8 mouse cellular contexts compared by ENCODE assay signal in the genomic region with DNA sequence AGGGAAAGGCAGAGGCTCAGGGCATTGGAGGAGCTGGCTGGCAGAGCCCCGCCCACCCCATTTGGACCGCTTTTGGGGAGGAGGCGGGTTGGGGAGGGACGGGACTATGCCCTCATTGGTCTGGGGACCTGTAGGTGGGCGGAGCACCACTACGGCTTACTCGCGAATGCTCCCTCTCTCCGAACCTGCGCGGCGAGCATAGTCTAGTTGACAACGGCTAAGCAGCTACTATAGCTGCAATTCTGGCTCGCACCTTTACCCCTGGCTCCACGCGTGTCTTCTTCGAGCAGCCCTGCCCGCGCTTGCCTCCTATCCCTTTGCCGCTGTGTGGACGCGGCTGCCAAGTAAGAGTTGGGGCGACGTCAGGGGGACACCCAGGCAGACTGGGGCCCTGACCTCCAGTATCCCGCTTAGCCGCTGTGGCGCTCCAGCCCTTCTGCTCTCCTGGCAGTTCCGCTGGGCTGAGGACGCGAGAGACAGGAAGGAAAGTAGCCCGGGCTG. TPM values are rescaled to one million over a fixed set of nuclear protein-coding genes. Genes with fewer than 3 reads are reported as not detected.
DNase-seq lines count a peak whose midpoint lies in the region; ATAC-seq and TF ChIP-seq lines count a peak whose summit lies in the region.

No protein-coding gene starts in this region.

- H3K4me3 ChIP-seq in cortical plate, adult 2 months (ENCODE audit: insufficient read depth, low read length): peak overlapping the region; percentile 36
- peak overlapping the region; percentile 93 for H3K4me3 ChIP-seq in megakaryocyte, embryonic 14.5 days (replicated peaks)

- peak; percentile 86 for DNase-seq in gastrocnemius, postnatal 25 days
- peak; percentile 44 to 62 for DNase-seq in left cerebral cortex, adult 9 months (ENCODE audit: low spot score in 2 of 2)
- peak; percentile 56 for DNase-seq in right cerebral cortex, postnatal 14 days
- DNase-seq in urinary bladder, postnatal 25 days (ENCODE audit: low spot score): peak; percentile 46

- H3K27ac ChIP-seq in cortical plate, adult 2 months (ENCODE audit: insufficient read depth, low read length): peak overlapping the region; percentile 13

- peaks cover 40% of the 10 kb centered on the region for H3K27me3 ChIP-seq in megakaryocyte, embryonic 14.5 days (replicated peaks)

- H3K36me3 ChIP-seq in megakaryocyte, embryonic 14.5 days (replicated peaks; ENCODE audit: low read length): no peaks in the 10 kb centered on the region

- peak; percentile 88 for ATAC-seq in activated CD4-positive, CD25-positive, alpha-beta regulatory T cell, adult 4 months
- peak; percentile 90 for ATAC-seq in inflammation-experienced regulatory T-cells, adult 6 months

- no peak for TF ChIP-seq CTCF in cortical plate, adult 2 months (IDR thresholded peaks at IDR 0.05; ENCODE audit: extremely low read depth, insufficient read depth, low read length)

- TF ChIP-seq POLR2A in cortical plate, adult 2 months (IDR thresholded peaks at IDR 0.05; ENCODE audit: extremely low read depth, insufficient read depth, low read length): peak; percentile 71

- H3K9me3 ChIP-seq in megakaryocyte, embryonic 14.5 days: no peaks in the 10 kb centered on the region

- H3K4me1 ChIP-seq in cortical plate, adult 2 months (ENCODE audit: control insufficient read depth, insufficient read depth, low read length): no peaks in the 10 kb centered on the region
- peaks cover 40% of the 10 kb centered on the region for H3K4me1 ChIP-seq in megakaryocyte, embryonic 14.5 days

RNA-seq across cellular contexts. Expression of a gene that starts 39.5 kb away (rescaled TPM):
- polyA plus RNA-seq in activated CD4-positive, CD25-positive, alpha-beta regulatory T cell, adult 4 months (2017; shearing (Covaris generic)): under 1 TPM; 0.28 to 0.38 TPM
- polyA plus RNA-seq in cortical plate, adult 2 months (2012; rRNA removed): 31.9 and 36.8 TPM in 2 replicates
- 10 to 100 TPM; 15.0 to 17.0 TPM for total RNA-seq in gastrocnemius, postnatal 25 days (2021)
- polyA plus RNA-seq in inflammation-experienced regulatory T-cells, adult 6 months (2017; shearing (Covaris generic)): under 1 TPM; 0.38 to 0.83 (median 0.40) TPM
- 2.4 and 3.4 TPM in 2 replicates for polyA plus RNA-seq in megakaryocyte, embryonic 14.5 days (2012; ENCODE audit: insufficient read depth, low replicate concordance)

Comparison
In these comparisons a context has a peak if more than half of its experiments do, and no peak if none do; other contexts are left out.
1. Peak in every context shown above with its lines: DNase-seq, ATAC-seq, H3K4me3 ChIP-seq and H3K27ac ChIP-seq.